Comparison of ENCODE assay signal across 8 mouse cellular contexts in genomic region chr1:79711147-79712126, GRCm38 (mm10). TPM values are rescaled to one million over a fixed set of nuclear protein-coding genes. Genes with fewer than 3 reads are reported as not detected.
DNase-seq lines count a peak whose midpoint lies in the region; ATAC-seq lines count a peak whose summit lies in the region.

No protein-coding gene starts in this region.

- no peak for DNase-seq in frontal cortex, postnatal 14 days (ENCODE audit: low spot score in 2 of 2)
- peak; percentile 36 for DNase-seq in right cerebral cortex, postnatal 25 days
- no peak for DNase-seq in right cerebral cortex, postnatal 14 days
- peak; percentile 49 to 57 for DNase-seq in thymus, postnatal 10 days (ENCODE audit: low spot score in 2 of 2)
- no peak for DNase-seq in Muller cell, postnatal 12 days (ENCODE audit: inconsistent ontology term)
- no peak for DNase-seq in cerebellum, postnatal 10 days

- whole genome bisulfite sequencing in limb, embryonic 15.5 days = 61% methylated on average over 18 of the region's 18 CpGs

- no peak overlapping the region for H3K9ac ChIP-seq in limb, embryonic 15.5 days

- no peaks in the 10 kb centered on the region for H3K27me3 ChIP-seq in limb, embryonic 15.5 days

- H3K9me3 ChIP-seq in limb, embryonic 15.5 days = no peaks in the 10 kb centered on the region

- ATAC-seq in frontal cortex, adult (ENCODE audit: low TSS enrichment) = peak; percentile 95
- ATAC-seq in limb, embryonic 15.5 days (ENCODE audit: insufficient number of reproducible peaks, low FRiP score, low TSS enrichment, low read depth) = no peak

- H3K4me1 ChIP-seq in limb, embryonic 15.5 days = peaks cover 3% of the 10 kb centered on the region; the same call in 1 of the 2 replicates

- peaks cover 17% of the 10 kb centered on the region for H3K36me3 ChIP-seq in limb, embryonic 15.5 days

- H3K4me2 ChIP-seq in limb, embryonic 15.5 days = no peak overlapping the region

- no peak overlapping the region for H3K4me3 ChIP-seq in limb, embryonic 15.5 days

- H3K27ac ChIP-seq in limb, embryonic 15.5 days = peak overlapping the region; percentile 62; the same call in 1 of the 2 replicates

RNA-seq across cellular contexts. Expression of gene Ap1s3, which starts 39.7 kb away (rescaled TPM):
- 0.31 and 0.81 TPM in 2 replicates for polyA plus RNA-seq in limb, embryonic 15.5 days (2015; fragmentation: Nextera tagmentation; extraction: Ambion mirVana)

Comparison
In these comparisons a context has a peak if more than half of its experiments do, and no peak if none do; other contexts are left out.
1. DNase-seq: peak in right cerebral cortex, postnatal 25 days (single experiment) and thymus, postnatal 10 days (2 of 2); none in frontal cortex, postnatal 14 days (0 of 2), right cerebral cortex, postnatal 14 days (single experiment), Muller cell, postnatal 12 days (single experiment) and cerebellum, postnatal 10 days (0 of 2).